Mouse (Mus musculus): ENCODE results near the gene Ppp1r14d.

GRCm38 (mm10) chr2:119208344-119209175 is 21.1 kb downstream of the Ppp1r14d start, which contains the start of the genes Zfyve19 and Dnajc17:
- no peak for TF ChIP-seq CTCF (IDR thresholded peaks at IDR 0.05)
- peak; percentile 84 for TF ChIP-seq POLR2A (IDR thresholded peaks at IDR 0.05; ENCODE audit: insufficient read depth, low read depth, low read length)

Measured in heart, adult 2 months (tissue).